Mouse (Mus musculus) erythroblast, embryonic 14.5 days (primary cell): Measurements from ENCODE around the gene Rad9b.

Experiments used
- GATA1 ChIP-seq: IDR thresholded peaks from 2 replicates; pipeline ENCODE4 v1.6.1; 2012; ENCODE audit warnings: low read length, inconsistent platforms, mixed read lengths
- TAL1 ChIP-seq: IDR thresholded peaks from 3 replicates; pipeline ENCODE4 v1.6.1; 2012; ENCODE audit warnings: low read length, inconsistent platforms, mixed read lengths

DNA sequence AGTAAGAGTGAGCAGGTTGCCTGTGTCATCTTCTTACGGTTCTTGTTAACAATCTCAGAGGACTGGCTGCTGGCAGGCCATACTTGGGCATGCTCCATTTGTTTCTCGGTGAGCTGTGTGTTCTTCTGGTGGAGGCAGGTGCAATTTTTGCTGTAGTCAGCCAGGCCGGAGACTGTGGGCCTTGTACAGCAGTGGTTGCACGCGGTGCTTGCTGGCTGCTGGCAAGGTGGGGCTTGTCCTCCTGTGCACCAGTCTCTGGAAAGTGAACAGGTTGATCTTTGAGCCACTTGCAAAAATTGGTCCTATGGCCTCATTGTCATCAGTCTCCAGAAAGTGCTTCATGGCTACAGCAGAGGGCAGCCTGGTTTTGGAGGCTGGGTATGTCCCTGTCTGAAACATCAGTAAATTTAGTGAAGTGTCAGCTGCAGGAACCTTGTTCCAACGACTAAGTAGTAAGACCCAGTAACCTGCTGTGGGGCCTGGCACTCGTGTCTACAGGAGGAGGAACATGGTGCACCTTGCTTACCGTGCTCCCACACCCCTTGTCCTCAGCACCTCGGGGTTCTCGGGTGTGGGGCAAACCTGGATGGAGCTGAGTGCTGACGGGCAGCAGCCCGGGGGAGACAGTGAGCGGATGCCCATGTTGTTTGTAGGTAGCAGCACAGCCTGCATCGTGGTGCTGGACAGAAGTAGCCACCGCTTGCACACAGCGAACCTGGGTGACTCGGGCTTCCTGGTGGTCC, 40.9 kb downstream of the Rad9b start:
- TF ChIP-seq GATA1 (no peak), TAL1 (no peak)
